In the genomic region with DNA sequence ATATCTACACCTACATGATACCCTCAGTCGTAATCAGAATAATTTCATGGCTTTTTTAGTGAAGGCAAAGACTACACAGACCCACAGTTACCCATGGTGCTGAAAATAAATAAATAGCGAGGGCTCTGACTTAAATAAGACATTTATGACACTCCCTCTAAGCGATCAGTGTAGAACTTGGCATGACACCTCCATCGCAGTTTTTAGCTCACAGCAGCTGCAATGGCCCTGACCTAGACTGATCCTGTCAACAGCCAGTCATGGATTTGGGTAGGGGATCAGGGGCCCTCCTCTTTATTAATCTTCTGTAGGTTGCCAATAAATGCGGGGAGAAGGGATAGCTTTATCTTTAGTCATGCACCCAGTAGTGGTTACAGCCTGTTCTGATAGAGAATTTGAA, we compare ENCODE assay signal across 21 mouse cellular contexts.
DNase-seq lines count a peak whose midpoint lies in the region; TF ChIP-seq lines count a peak whose summit lies in the region.
"Had no signal": no experiment of that assay in that cellular context is flagged by ENCODE, and none has a peak within 500 bp of the region (broad histone marks: within the 10 kb centered on the region; RNA-seq: fewer than 3 reads in every experiment).

No protein-coding gene starts in this region.

- H3K27me3 ChIP-seq in myocyte (ENCODE audit: control insufficient read depth, insufficient read depth, insufficient read length): no peaks in the 10 kb centered on the region
- H3K27me3 ChIP-seq: CH12.LX; embryonic facial prominence, embryonic 12.5 days; forebrain, embryonic 13.5 days; forebrain, embryonic 15.5 days had no signal

- TF ChIP-seq POLR2A in myocyte (IDR thresholded peaks at IDR 0.05; ENCODE audit: insufficient read length, low read depth): no peak

- intact Hi-C loops in gastrocnemius, postnatal 36 days (cut with DNase I): no loop called here
- intact Hi-C loops in heart, postnatal 36 days (cut with DNase I): no loop called here
- intact Hi-C loops in left cerebral cortex, postnatal 36 days (cut with DNase I): no loop called here

- no peaks in the 10 kb centered on the region for H3K36me3 ChIP-seq in myocyte (ENCODE audit: control insufficient read depth, insufficient read depth)
- H3K36me3 ChIP-seq: embryonic facial prominence, embryonic 10.5 days; embryonic facial prominence, embryonic 12.5 days; forebrain, embryonic 15.5 days; G1E had no signal

- DNase-seq in gastrocnemius, adult 18-20 months (ENCODE audit: low spot score): peak; percentile 4
- DNase-seq in gastrocnemius, postnatal 36 days: no peak
- DNase-seq in heart, adult 11 months: peak; percentile 64
- no peak for DNase-seq in heart, postnatal 36 days
- DNase-seq in left cerebral cortex, postnatal 36 days (ENCODE audit: low spot score in 2 of 2): no peak
- DNase-seq: adrenal gland, adult 8-10 months; adrenal gland, postnatal 14 days; adrenal gland, postnatal 36 days; B cell, adult 2 months; cerebellum, adult 11-12 months; cerebellum, adult 2 months; cerebellum, adult 9-10 months; cerebellum, postnatal 10 days; cerebellum, postnatal 25 days had no signal

- H3K4me2 ChIP-seq in myocyte (ENCODE audit: low read depth): peak overlapping the region; percentile 12
- H3K4me2 ChIP-seq: embryonic facial prominence, embryonic 12.5 days; forebrain, embryonic 13.5 days; forebrain, embryonic 15.5 days had no signal

- no peak overlapping the region for H3ac ChIP-seq in myocyte (ENCODE audit: control insufficient read depth, insufficient read length)

- H3K79me2 ChIP-seq in myocyte (ENCODE audit: control insufficient read depth, insufficient read depth): no peaks in the 10 kb centered on the region

- no peak overlapping the region for H3K4me3 ChIP-seq in myocyte
- H3K4me3 ChIP-seq: embryonic facial prominence, embryonic 10.5 days; embryonic facial prominence, embryonic 12.5 days; forebrain, embryonic 13.5 days; forebrain, embryonic 15.5 days had no signal

TF ChIP-seq in myocyte, 11 proteins besides CTCF, POLR2A, EP300 and RAD21:
- TF ChIP-seq MAX (IDR thresholded peaks at IDR 0.05; ENCODE audit: low read depth): no peak
- no peak for TF ChIP-seq USF1 (IDR thresholded peaks at IDR 0.05; ENCODE audit: low read depth)
- TF ChIP-seq REST (IDR thresholded peaks at IDR 0.05; ENCODE audit: insufficient read depth, insufficient read length): no peak
- TF ChIP-seq CEBPB (IDR thresholded peaks at IDR 0.05; ENCODE audit: insufficient read depth, poor library complexity, severe bottlenecking): no peak
- TF ChIP-seq MYOG (IDR thresholded peaks at IDR 0.05; ENCODE audit: control insufficient read depth in 1 of 3, insufficient read depth in 1 of 3, insufficient read length in 2 of 3, low read depth in 2 of 3): peak in 1 of 3 experiments; percentile 39
- peak in 2 of 3 experiments; percentile 24 to 60 for TF ChIP-seq MYOD1 (IDR thresholded peaks at IDR 0.05; ENCODE audit: control insufficient read depth in 1 of 3, insufficient read length in 2 of 3, low read depth in 2 of 3)
- TF ChIP-seq POLR2AphosphoS2 (IDR thresholded peaks at IDR 0.05; ENCODE audit: insufficient read length, low read depth): no peak
TF ChIP-seq in myocyte: peak in this region for 2.

Comparison
In these comparisons a context has a peak if more than half of its experiments do, and no peak if none do; other contexts are left out.
1. DNase-seq: peak in gastrocnemius, adult 18-20 months (single experiment) and heart, adult 11 months (single experiment); none in gastrocnemius, postnatal 36 days (0 of 2), heart, postnatal 36 days (0 of 2) and left cerebral cortex, postnatal 36 days (0 of 2).